Mouse (Mus musculus) liver, embryonic 13.5 days (tissue): ENCODE results near the gene Fbf1. TPM values are rescaled to one million over a fixed set of nuclear protein-coding genes. Genes with fewer than 3 reads are reported as not detected.
A peak's percentile ranks its signal among the peaks of the same experiment; 100 is the strongest.

Source experiments
- ATAC-seq: fragments of 200-750 bp; cut with Nextera tagmentation; 2 replicates; pipeline ENCODE4 v1.8.0; 2017; ENCODE audit warnings: low read depth, mild to moderate bottlenecking, moderate number of reproducible peaks, moderate library complexity
- DNase-seq: peaks from one replicate; pipeline ENCODE4 v3.0.0; 2022
- H3K27ac ChIP-seq: fragments of 300-500 bp; sonication (generic); 2 replicates; pipeline ENCODE4 v1.5.1; 2015; ENCODE audit warnings: moderate library complexity, mild to moderate bottlenecking, inconsistent platforms
- H3K27me3 ChIP-seq: fragments of 300-500 bp; sonication (generic); 2 replicates; pipeline ENCODE4 v1.6.1; 2015; ENCODE audit warnings: mild to moderate bottlenecking, inconsistent platforms
- H3K36me3 ChIP-seq: fragments of 300-500 bp; sonication (generic); 2 replicates; pipeline ENCODE4 v1.6.1; 2015; ENCODE audit warnings: mild to moderate bottlenecking, inconsistent platforms
- H3K4me1 ChIP-seq: fragments of 300-500 bp; sonication (generic); replicated peaks from 2 replicates; pipeline ENCODE4 v1.6.1; 2015; ENCODE audit warnings: inconsistent platforms
- H3K4me2 ChIP-seq: fragments of 300-500 bp; sonication (generic); 2 replicates; pipeline ENCODE4 v1.6.1; 2015; ENCODE audit warnings: inconsistent platforms, mild to moderate bottlenecking, moderate library complexity
- H3K4me3 ChIP-seq: fragments of 300-500 bp; sonication (generic); replicated peaks from 2 replicates; pipeline ENCODE4 v1.5.1; 2015; ENCODE audit warnings: mild to moderate bottlenecking, inconsistent platforms
- H3K9ac ChIP-seq: fragments of 300-500 bp; sonication (generic); 2 replicates; pipeline ENCODE4 v1.6.1; 2015; ENCODE audit warnings: mild to moderate bottlenecking, inconsistent platforms
- H3K9me3 ChIP-seq: fragments of 300-500 bp; sonication (generic); replicated peaks from 2 replicates; pipeline ENCODE4 v1.6.1; 2016; ENCODE audit warnings: inconsistent platforms
- WGBS: fragments of 180-500 bp; shearing (Covaris S2); methylation state at CpG from one replicate; pipeline ENCODE4 v1.1.7; 2015; ENCODE audit not compliant: insufficient replicate concordance; 5-methylcytosine and 5-hydroxymethylcytosine counted together
- polyA plus RNA-seq: library from polyadenylated mRNA; unstranded; fragments of >200 nt; fragmentation: Nextera tagmentation; extraction: Ambion mirVana; gene quantifications from 2 replicates; pipeline ENCODE4 v1.2.1, GENCODE M21; 2015

Fbf1 gene
- polyA plus RNA-seq, 1 experiment from 2014 or later, result 7.0 TPM

- peaks cover 60% of the 10 kb centered on the region for H3K27me3 ChIP-seq
- 0 out of 2 replicates have a peak overlapping the region, but pooled peaks have one; percentile 10 for H3K4me3 ChIP-seq
- WGBS, result 27% methylated on average over 32 of the region's 32 CpGs
- DNase-seq (peak; percentile 51), ATAC-seq (no peak)
- no peak overlapping the region for H3K27ac ChIP-seq
- no peaks in the 10 kb centered on the region for H3K9me3 ChIP-seq
- peak overlapping the region; percentile 15; the same call in 1 of the 2 replicates for H3K9ac ChIP-seq
- peaks cover 90% of the 10 kb centered on the region for H3K4me1 ChIP-seq
- H3K4me2 ChIP-seq, result peak overlapping the region; percentile 40
- no peaks in the 10 kb centered on the region for H3K36me3 ChIP-seq
Observed at GRCm38 (mm10) chr11:116106154-116106962, 61.6 kb downstream of the Fbf1 start.

GRCm38 (mm10) chr11:116105065-116105464 lies 62.9 kb downstream of the Fbf1 start:
- WGBS, result 54% methylated on average over 2 of the region's 2 CpGs
- DNase-seq, result no peak
- H3K4me3 ChIP-seq, result no peak overlapping the region
- H3K36me3 ChIP-seq, result no peaks in the 10 kb centered on the region
- no peaks in the 10 kb centered on the region for H3K9me3 ChIP-seq
- H3K9ac ChIP-seq, result no peak overlapping the region
- no peak overlapping the region for H3K27ac ChIP-seq
- no peak overlapping the region for H3K4me2 ChIP-seq
- no peak for ATAC-seq
- H3K4me1 ChIP-seq, result peaks cover 98% of the 10 kb centered on the region
- peaks cover 47% of the 10 kb centered on the region for H3K27me3 ChIP-seq

- Histone ChIP-seq H3K36me3 (no peaks in the 10 kb centered on the region), H3K27me3 (peaks cover 37% of the 10 kb centered on the region), H3K4me2 (no peak overlapping the region), H3K27ac (peak overlapping the region; percentile 37; the same call in 1 of the 2 replicates), H3K9me3 (no peaks in the 10 kb centered on the region), H3K9ac (0 out of 2 replicates have a peak overlapping the region, but pooled peaks have one; percentile 3), H3K4me3 (no peak overlapping the region), H3K4me1 (peaks cover 98% of the 10 kb centered on the region)
- 38% methylated on average over 14 of the region's 14 CpGs for WGBS
- DNase-seq (no peak), ATAC-seq (peak; percentile 47; the same call in 1 of the 2 replicates)
Observed at GRCm38 (mm10) chr11:116104006-116104646, 63.8 kb downstream of the Fbf1 start.

- Histone ChIP-seq H3K27me3 (peaks cover 32% of the 10 kb centered on the region), H3K4me2 (no peak overlapping the region), H3K9ac (no peak overlapping the region), H3K9me3 (no peaks in the 10 kb centered on the region), H3K4me3 (no peak overlapping the region), H3K4me1 (peaks cover 98% of the 10 kb centered on the region), H3K27ac (no peak overlapping the region), H3K36me3 (no peaks in the 10 kb centered on the region)
- DNase-seq, result no peak
- 58% methylated on average over 12 of the region's 12 CpGs for WGBS
- ATAC-seq, result no peak
Observed at GRCm38 (mm10) chr11:116103572-116103971, 64.4 kb downstream of the Fbf1 start.

GRCm38 (mm10) chr11:116102472-116102871 lies 65.5 kb downstream of the Fbf1 start:
- Histone ChIP-seq H3K4me1 (peaks cover 89% of the 10 kb centered on the region), H3K9me3 (no peaks in the 10 kb centered on the region), H3K27me3 (peaks cover 21% of the 10 kb centered on the region), H3K36me3 (no peaks in the 10 kb centered on the region), H3K27ac (peak overlapping the region; percentile 65), H3K4me2 (no peak overlapping the region), H3K9ac (no peak overlapping the region), H3K4me3 (no peak overlapping the region)
- ATAC-seq (no peak), DNase-seq (no peak)
- WGBS, result 43% methylated on average over 3 of the region's 4 CpGs

GRCm38 (mm10) chr11:116101931-116102381 lies 66.0 kb downstream of the Fbf1 start:
- Histone ChIP-seq H3K9ac (peak overlapping the region; percentile 52), H3K27ac (peak overlapping the region; percentile 65), H3K4me2 (peak overlapping the region; percentile 24), H3K36me3 (no peaks in the 10 kb centered on the region), H3K4me1 (peaks cover 84% of the 10 kb centered on the region), H3K4me3 (no peak overlapping the region), H3K9me3 (no peaks in the 10 kb centered on the region), H3K27me3 (peaks cover 16% of the 10 kb centered on the region)
- ATAC-seq (peak; percentile 21; the same call in 1 of the 2 replicates), DNase-seq (no peak)
- WGBS, result 29% methylated on average over 11 of the region's 11 CpGs

GRCm38 (mm10) chr11:116100839-116101238 lies 67.1 kb downstream of the Fbf1 start:
- no peaks in the 10 kb centered on the region for H3K36me3 ChIP-seq
- peaks cover 5% of the 10 kb centered on the region for H3K27me3 ChIP-seq
- WGBS, result 67% methylated on average over 7 of the region's 7 CpGs
- peaks cover 73% of the 10 kb centered on the region for H3K4me1 ChIP-seq
- H3K4me3 ChIP-seq, result no peak overlapping the region
- H3K27ac ChIP-seq, result no peak overlapping the region
- ATAC-seq, result no peak
- H3K4me2 ChIP-seq, result no peak overlapping the region
- no peak overlapping the region for H3K9ac ChIP-seq
- no peak for DNase-seq
- 0 out of 2 replicates have a peak, but pooled peaks cover 4% of the 10 kb centered on the region for H3K9me3 ChIP-seq

GRCm38 (mm10) chr11:116100385-116100784 lies 67.6 kb downstream of the Fbf1 start:
- H3K27me3 ChIP-seq, result peaks cover under 1% of the 10 kb centered on the region; the same call in 1 of the 2 replicates
- H3K9ac ChIP-seq, result no peak overlapping the region
- peaks cover 69% of the 10 kb centered on the region for H3K4me1 ChIP-seq
- H3K36me3 ChIP-seq, result no peaks in the 10 kb centered on the region
- H3K4me3 ChIP-seq, result no peak overlapping the region
- WGBS, result 47% methylated on average over 6 of the region's 6 CpGs
- H3K27ac ChIP-seq, result peak overlapping the region; percentile 36; the same call in 1 of the 2 replicates
- ATAC-seq (no peak), DNase-seq (no peak)
- H3K9me3 ChIP-seq, result 0 out of 2 replicates have a peak, but pooled peaks cover 4% of the 10 kb centered on the region
- H3K4me2 ChIP-seq, result no peak overlapping the region

- Histone ChIP-seq H3K4me1 (peaks cover 66% of the 10 kb centered on the region), H3K4me2 (no peak overlapping the region), H3K27ac (peak overlapping the region; percentile 36; the same call in 1 of the 2 replicates), H3K4me3 (no peak overlapping the region), H3K36me3 (no peaks in the 10 kb centered on the region), H3K27me3 (no peaks in the 10 kb centered on the region), H3K9ac (no peak overlapping the region), H3K9me3 (0 out of 2 replicates have a peak, but pooled peaks cover 4% of the 10 kb centered on the region)
- 34% methylated on average over 6 of the region's 6 CpGs for WGBS
- no peak for DNase-seq
- no peak for ATAC-seq
Observed at GRCm38 (mm10) chr11:116099462-116099861, 68.5 kb downstream of the Fbf1 start.

GRCm38 (mm10) chr11:116098711-116099460 lies 69.1 kb downstream of the Fbf1 start:
- peak overlapping the region; percentile 36; the same call in 1 of the 2 replicates for H3K27ac ChIP-seq
- WGBS, result 58% methylated on average over 14 of the region's 14 CpGs

More at GRCm38 (mm10) chr11:116098711-116099460, 69.1 kb downstream of the Fbf1 start:
- H3K4me2 ChIP-seq, result no peak overlapping the region
- DNase-seq (no peak), ATAC-seq (no peak)
- H3K27me3 ChIP-seq, result no peaks in the 10 kb centered on the region
- peaks cover 66% of the 10 kb centered on the region for H3K4me1 ChIP-seq
- no peak overlapping the region; the same call in 1 of the 2 replicates for H3K9ac ChIP-seq
- no peaks in the 10 kb centered on the region for H3K36me3 ChIP-seq
- no peak overlapping the region for H3K4me3 ChIP-seq
- H3K9me3 ChIP-seq, result 0 out of 2 replicates have a peak, but pooled peaks cover 4% of the 10 kb centered on the region
